Mouse (Mus musculus) heart, adult 11 months (tissue): Measurements from ENCODE around the gene Tet3.

Experiments
- DNase-seq: peaks from one replicate; pipeline ENCODE4 v3.0.0; 2022

Tet3 gene

GRCm38 (mm10) chr6:83459034-83459644 lies at the start of gene Tet3:
Tet3 (minus strand) TSS chr6:83459084.
- no peak for DNase-seq

- no peak for DNase-seq
Observed at GRCm38 (mm10) chr6:83507168-83507546, 48.3 kb upstream of the Tet3 start.

- peak; percentile 100 for DNase-seq
Observed at GRCm38 (mm10) chr6:83506258-83507167, 47.6 kb upstream of the Tet3 start, which contains the start of gene Dguok. Dguok (minus strand) TSS chr6:83506969.

- no peak for DNase-seq
Observed at GRCm38 (mm10) chr6:83505554-83505953, 46.7 kb upstream of the Tet3 start.

GRCm38 (mm10) chr6:83503361-83503760 lies 44.5 kb upstream of the Tet3 start:
- DNase-seq = no peak

- DNase-seq = peak; percentile 97
Observed at GRCm38 (mm10) chr6:83502656-83503055, 43.8 kb upstream of the Tet3 start.

GRCm38 (mm10) chr6:83501524-83502310 lies 42.8 kb upstream of the Tet3 start:
- DNase-seq = no peak

GRCm38 (mm10) chr6:83500462-83500861 lies 41.6 kb upstream of the Tet3 start:
- no peak for DNase-seq

GRCm38 (mm10) chr6:83499078-83499477 lies 40.2 kb upstream of the Tet3 start:
- DNase-seq = no peak

GRCm38 (mm10) chr6:83496753-83497710 lies 38.1 kb upstream of the Tet3 start:
- peak; percentile 95 for DNase-seq

- peak; percentile 97 for DNase-seq
Observed at GRCm38 (mm10) chr6:83496009-83496752, 37.3 kb upstream of the Tet3 start.

GRCm38 (mm10) chr6:83490622-83491021 lies 31.7 kb upstream of the Tet3 start:
- no peak for DNase-seq

GRCm38 (mm10) chr6:83488200-83488599 lies 29.3 kb upstream of the Tet3 start:
- DNase-seq = no peak

- DNase-seq = peak; percentile 93
Observed at GRCm38 (mm10) chr6:83487298-83487697, 28.4 kb upstream of the Tet3 start.

- no peak for DNase-seq
Observed at GRCm38 (mm10) chr6:83485854-83486253, 27.0 kb upstream of the Tet3 start.

GRCm38 (mm10) chr6:83483776-83484175 lies 24.9 kb upstream of the Tet3 start:
- no peak for DNase-seq

GRCm38 (mm10) chr6:83482418-83483085 lies 23.7 kb upstream of the Tet3 start:
- DNase-seq = peak; percentile 96

- DNase-seq = no peak
Observed at GRCm38 (mm10) chr6:83480019-83480655, 21.3 kb upstream of the Tet3 start.

- DNase-seq = no peak
Observed at GRCm38 (mm10) chr6:83479193-83479592, 20.3 kb upstream of the Tet3 start.

- DNase-seq = no peak
Observed at GRCm38 (mm10) chr6:83478628-83479027, 19.7 kb upstream of the Tet3 start.
